Mouse (Mus musculus) stomach, postnatal 0 days (tissue): ENCODE results near the gene Fam181a. TPM values are rescaled to one million over a fixed set of nuclear protein-coding genes. Genes with fewer than 3 reads are reported as not detected.

ENCODE experiments used
- ATAC-seq: fragments of 200-750 bp; cut with Nextera tagmentation; 2 replicates; pipeline ENCODE4 v1.8.0; 2017; ENCODE audit not compliant: low FRiP score, low TSS enrichment
- DNase-seq: peaks from one replicate; pipeline ENCODE4 v3.0.0-alpha.2; 2016; ENCODE audit warnings: low spot score
- H3K27ac ChIP-seq: fragments of 300-500 bp; sonication (generic); replicated peaks from 2 replicates; pipeline ENCODE4 v1.5.1; 2014; ENCODE audit warnings: mild to moderate bottlenecking, control low read depth
- H3K27me3 ChIP-seq: fragments of 300-500 bp; sonication (generic); 2 replicates; pipeline ENCODE4 v1.6.1; 2014; ENCODE audit warnings: low read length; ENCODE audit not compliant: control insufficient read depth, insufficient read depth
- H3K36me3 ChIP-seq: fragments of 300-500 bp; sonication (generic); 2 replicates; pipeline ENCODE4 v1.6.1; 2014; ENCODE audit warnings: low read length, mixed read lengths; ENCODE audit not compliant: control insufficient read depth, insufficient read depth
- H3K4me1 ChIP-seq: fragments of 300-500 bp; sonication (generic); replicated peaks from 2 replicates; pipeline ENCODE4 v1.6.1; 2014; ENCODE audit warnings: antibody characterized with exemption; ENCODE audit not compliant: control insufficient read depth, insufficient read depth
- H3K4me2 ChIP-seq: fragments of 300-500 bp; sonication (generic); replicated peaks from 2 replicates; pipeline ENCODE4 v1.6.1; 2014; ENCODE audit warnings: low read depth, mild to moderate bottlenecking, control low read depth, moderate library complexity
- H3K4me3 ChIP-seq: fragments of 300-500 bp; sonication (generic); 2 replicates; pipeline ENCODE4 v1.5.1; 2014; ENCODE audit warnings: low read depth, low read length, control low read depth
- H3K9ac ChIP-seq: fragments of 300-500 bp; sonication (generic); 2 replicates; pipeline ENCODE4 v1.6.1; 2014; ENCODE audit warnings: mild to moderate bottlenecking, low read length, control low read depth, mixed read lengths
- H3K9me3 ChIP-seq: fragments of 300-500 bp; sonication (generic); 2 replicates; pipeline ENCODE4 v1.6.1; 2016; ENCODE audit warnings: low read length; ENCODE audit not compliant: control insufficient read depth
- CTCF ChIP-seq: IDR thresholded peaks from 2 replicates; pipeline ENCODE4 v1.5.1; 2016; ENCODE audit warnings: antibody characterized with exemption, low read depth, mild to moderate bottlenecking, moderate library complexity
- EP300 ChIP-seq: optimal IDR thresholded peaks from 2 replicates; pipeline ENCODE3; 2016; ENCODE audit warnings: antibody characterized with exemption
- WGBS: fragments of 180-500 bp; shearing (Covaris S2); extraction: QIAGEN DNeasy Blood & Tissue Kit; methylation state at CpG from one replicate; pipeline ENCODE4 v1.1.7; 2014; 5-methylcytosine and 5-hydroxymethylcytosine counted together
- polyA plus RNA-seq: library from polyadenylated mRNA; unstranded; fragments of >200 nt; fragmentation: Nextera tagmentation; extraction: Ambion mirVana; gene quantifications from 2 replicates; pipeline ENCODE4 v1.2.1, GENCODE M21; 2015

Fam181a gene
- polyA plus RNA-seq = not detected in 2 replicates

- no peak for ATAC-seq
- WGBS = 75% methylated on average over 2 of the region's 2 CpGs
Observed at GRCm38 (mm10) chr12:103310744-103311267, at the start of gene Fam181a. Gene Fam181a (plus strand): TSS chr12:103310975.

GRCm38 (mm10) chr12:103262017-103262865 lies 48.5 kb upstream of the Fam181a start:
- H3K9me3 ChIP-seq = no peaks in the 10 kb centered on the region
- WGBS = 39% methylated on average over 13 of the region's 13 CpGs
- H3K4me3 ChIP-seq = no peak overlapping the region
- no peak for TF ChIP-seq EP300
- TF ChIP-seq CTCF = peak; percentile 70
- H3K9ac ChIP-seq = no peak overlapping the region
- H3K27ac ChIP-seq = no peak overlapping the region
- no peaks in the 10 kb centered on the region for H3K4me1 ChIP-seq
- peak; percentile 36 for DNase-seq
- no peak; the same call in 1 of the 2 replicates for ATAC-seq
- H3K27me3 ChIP-seq = no peaks in the 10 kb centered on the region
- no peak overlapping the region for H3K4me2 ChIP-seq
- no peaks in the 10 kb centered on the region for H3K36me3 ChIP-seq

More at GRCm38 (mm10) chr12:103310744-103311267, at the start of gene Fam181a:
- TF ChIP-seq CTCF (no peak), EP300 (no peak)
- H3K4me3 ChIP-seq = no peak within 1 kb of the TSS
- no peaks in the 10 kb centered on the region for H3K36me3 ChIP-seq
- no peaks in the 10 kb centered on the region for H3K4me1 ChIP-seq
- no peak within 1 kb of the TSS for H3K27ac ChIP-seq
- no peaks in the 10 kb centered on the region for H3K9me3 ChIP-seq
- H3K27me3 ChIP-seq = no peaks in the 10 kb centered on the region
- DNase-seq = no peak
- H3K9ac ChIP-seq = no peak within 1 kb of the TSS
- H3K4me2 ChIP-seq = no peak within 1 kb of the TSS

GRCm38 (mm10) chr12:103266605-103267004 lies 44.2 kb upstream of the Fam181a start:
- no peaks in the 10 kb centered on the region for H3K4me1 ChIP-seq
- 45% methylated on average over 3 of the region's 3 CpGs for WGBS
- H3K4me2 ChIP-seq = no peak overlapping the region
- no peaks in the 10 kb centered on the region for H3K9me3 ChIP-seq
- DNase-seq = no peak
- H3K27ac ChIP-seq = no peak overlapping the region
- no peaks in the 10 kb centered on the region for H3K27me3 ChIP-seq
- H3K36me3 ChIP-seq = no peaks in the 10 kb centered on the region
- no peak overlapping the region for H3K4me3 ChIP-seq
- no peak for ATAC-seq
- no peak overlapping the region for H3K9ac ChIP-seq
- TF ChIP-seq CTCF = no peak
- TF ChIP-seq EP300 = no peak

GRCm38 (mm10) chr12:103272176-103272575 lies 38.6 kb upstream of the Fam181a start:
- H3K4me3 ChIP-seq = no peak overlapping the region
- no peaks in the 10 kb centered on the region for H3K36me3 ChIP-seq
- no peak for ATAC-seq
- no peak for TF ChIP-seq CTCF
- no peak for TF ChIP-seq EP300
- no peak for DNase-seq
- no peaks in the 10 kb centered on the region for H3K9me3 ChIP-seq
- 86% methylated on average over 3 of the region's 3 CpGs for WGBS
- H3K27ac ChIP-seq = no peak overlapping the region
- H3K4me1 ChIP-seq = no peaks in the 10 kb centered on the region
- H3K27me3 ChIP-seq = no peaks in the 10 kb centered on the region
- no peak overlapping the region for H3K9ac ChIP-seq
- H3K4me2 ChIP-seq = no peak overlapping the region

- Histone ChIP-seq H3K27ac (no peak overlapping the region), H3K27me3 (no peaks in the 10 kb centered on the region), H3K4me3 (no peak overlapping the region), H3K4me1 (no peaks in the 10 kb centered on the region), H3K9ac (no peak overlapping the region), H3K9me3 (no peaks in the 10 kb centered on the region), H3K4me2 (no peak overlapping the region), H3K36me3 (no peaks in the 10 kb centered on the region)
- ATAC-seq (no peak), DNase-seq (no peak)
- TF ChIP-seq CTCF (no peak), EP300 (no peak)
- WGBS = 62% methylated on average over 6 of the region's 6 CpGs
Observed at GRCm38 (mm10) chr12:103273051-103273450, 37.7 kb upstream of the Fam181a start.

GRCm38 (mm10) chr12:103273732-103274131 lies 37.0 kb upstream of the Fam181a start:
- DNase-seq = no peak
- TF ChIP-seq EP300 (no peak), CTCF (no peak)
- no peak for ATAC-seq
- H3K9ac ChIP-seq = no peak overlapping the region
- no peaks in the 10 kb centered on the region for H3K9me3 ChIP-seq
- no peaks in the 10 kb centered on the region for H3K27me3 ChIP-seq
- H3K4me2 ChIP-seq = no peak overlapping the region
- H3K27ac ChIP-seq = no peak overlapping the region
- no peaks in the 10 kb centered on the region for H3K4me1 ChIP-seq
- 89% methylated on average over 2 of the region's 2 CpGs for WGBS
- H3K36me3 ChIP-seq = no peaks in the 10 kb centered on the region
- no peak overlapping the region for H3K4me3 ChIP-seq
